Mouse (Mus musculus) limb, embryonic 14.5 days (tissue): ENCODE measurements at regions not wholly inside any gene's neighbourhood (a gene's known extent, or its start where the extent isn't known, plus 50 kb on each side); places are given as distances from the start of the nearest gene placed in this dataset.

Source experiments
- ATAC-seq: fragments of 200-750 bp; cut with Nextera tagmentation; 2 replicates; pipeline ENCODE4 v1.8.0; 2017; ENCODE audit warnings: low read depth, moderate number of reproducible peaks, moderate TSS enrichment; ENCODE audit not compliant: low FRiP score
- DNase-seq: peaks from one replicate; pipeline ENCODE4 v3.0.0-alpha.2; 2015; ENCODE audit warnings: low spot score
- H3K27ac ChIP-seq: fragments of 300-500 bp; sonication (generic); replicated peaks from 2 replicates; pipeline ENCODE4 v1.5.1; 2014; ENCODE audit warnings: low read depth, mild to moderate bottlenecking, low read length, moderate library complexity, mixed read lengths
- H3K27me3 ChIP-seq: fragments of 300-500 bp; sonication (generic); 2 replicates; pipeline ENCODE4 v1.6.1; 2014; ENCODE audit warnings: low read length, mixed read lengths; ENCODE audit not compliant: control insufficient read depth, insufficient read depth
- H3K36me3 ChIP-seq: fragments of 300-500 bp; sonication (generic); 2 replicates; pipeline ENCODE4 v1.6.1; 2014; ENCODE audit warnings: mild to moderate bottlenecking, low read length, moderate library complexity, mixed read lengths; ENCODE audit not compliant: control insufficient read depth, insufficient read depth
- H3K4me1 ChIP-seq: fragments of 300-500 bp; sonication (generic); 2 replicates; pipeline ENCODE4 v1.6.1; 2014; ENCODE audit warnings: antibody characterized with exemption, low read length, mixed read lengths; ENCODE audit not compliant: control insufficient read depth, insufficient read depth
- H3K4me2 ChIP-seq: fragments of 300-500 bp; sonication (generic); replicated peaks from 2 replicates; pipeline ENCODE4 v1.6.1; 2014; ENCODE audit warnings: low read depth, mild to moderate bottlenecking, low read length, moderate library complexity; ENCODE audit not compliant: severe bottlenecking
- H3K4me3 ChIP-seq: fragments of 300-500 bp; sonication (generic); replicated peaks from 2 replicates; pipeline ENCODE4 v1.5.1; 2014; ENCODE audit warnings: low read length
- H3K9ac ChIP-seq: fragments of 300-500 bp; sonication (generic); 2 replicates; pipeline ENCODE4 v1.6.1; 2014; ENCODE audit warnings: mild to moderate bottlenecking, low read depth, low read length, moderate library complexity; ENCODE audit not compliant: severe bottlenecking
- H3K9me3 ChIP-seq: fragments of 300-500 bp; sonication (generic); 2 replicates; pipeline ENCODE4 v1.6.1; 2016; ENCODE audit warnings: low read length; ENCODE audit not compliant: control insufficient read depth
- POLR2A ChIP-seq: fragments of 200-500 bp; IDR thresholded peaks from 2 replicates; pipeline ENCODE4 v1.8.0; 2012; ENCODE audit warnings: inconsistent platforms, mild to moderate bottlenecking, moderate library complexity, borderline replicate concordance; ENCODE audit not compliant: insufficient read depth, insufficient read length; ENCODE audit errors: extremely low read depth
- WGBS: fragments of 180-500 bp; shearing (Covaris S2); extraction: QIAGEN DNeasy Blood & Tissue Kit; methylation state at CpG from one replicate; pipeline ENCODE4 v1.1.7; 2014; 5-methylcytosine and 5-hydroxymethylcytosine counted together

DNA sequence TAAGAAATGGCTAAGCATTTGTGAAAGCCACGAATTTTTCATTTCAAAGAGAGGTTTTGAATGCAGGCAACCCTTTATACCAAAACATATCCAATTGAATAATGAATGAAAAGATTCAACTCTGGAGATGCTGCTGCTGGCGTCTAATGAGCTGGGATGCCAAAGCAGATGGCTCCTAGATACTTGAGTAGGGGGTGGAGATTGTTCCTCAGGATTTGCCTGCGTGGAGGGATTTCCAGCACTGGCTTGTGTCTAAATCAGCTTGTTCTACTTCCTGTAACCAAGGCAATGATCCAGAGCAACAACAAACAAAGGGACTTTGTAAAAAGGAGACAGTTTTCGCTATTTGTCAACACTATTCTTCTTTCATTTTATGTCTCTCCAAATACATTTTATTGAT lies 57.4 kb upstream of the Trpm3 start:
- no peak for TF ChIP-seq POLR2A
- no peak overlapping the region for H3K4me3 ChIP-seq
- no peaks in the 10 kb centered on the region for H3K36me3 ChIP-seq
- no peak overlapping the region for H3K4me2 ChIP-seq
- WGBS = 55% methylated on average over 4 of the region's 4 CpGs
- H3K9me3 ChIP-seq = no peaks in the 10 kb centered on the region
- ATAC-seq = no peak
- H3K27me3 ChIP-seq = no peaks in the 10 kb centered on the region
- H3K9ac ChIP-seq = no peak overlapping the region
- H3K27ac ChIP-seq = no peak overlapping the region
- DNase-seq = no peak
- H3K4me1 ChIP-seq = no peaks in the 10 kb centered on the region
